Mouse (Mus musculus): ENCODE data around the gene Tsg101.

- TF ChIP-seq CTCF (IDR thresholded peaks at IDR 0.05; ENCODE audit: insufficient read depth, low read length) = no peak
- TF ChIP-seq POLR2A (IDR thresholded peaks at IDR 0.05; ENCODE audit: borderline replicate concordance, extremely low read depth, low read depth, low read length) = peak; percentile 99
Measured at GRCm38 (mm10) chr7:46845211-46845977, 74.4 kb downstream of the Tsg101 start.
